Mouse (Mus musculus): ENCODE results near the gene Gpr141.
A peak's percentile ranks its signal among the peaks of the same experiment; 100 is the strongest.

The Gpr141 gene

DNA sequence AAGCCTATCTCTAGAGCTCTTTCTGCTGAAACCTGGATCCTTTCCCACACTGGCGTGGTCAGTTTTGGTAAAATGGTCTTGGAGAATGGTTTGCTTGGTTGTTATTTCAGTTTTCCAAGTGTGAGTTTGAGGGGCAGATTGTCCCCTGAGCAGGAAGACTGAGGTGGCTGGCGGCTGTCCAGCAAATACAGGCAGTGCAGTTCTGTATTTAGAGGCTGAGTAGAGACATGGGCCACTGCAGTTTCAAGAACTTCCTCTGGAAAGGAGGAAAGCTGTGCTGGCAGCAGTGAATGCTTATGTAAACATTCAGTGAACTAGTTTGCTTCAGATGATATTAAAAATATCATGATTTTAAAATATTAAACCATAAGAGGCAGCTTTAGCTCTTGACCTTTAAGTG is 93.2 kb downstream of the Gpr141 start:
- no peak for DNase-seq (ENCODE audit: low spot score in 2 of 2)

GRCm38 (mm10) chr13:19718954-19719353 is 105.1 kb downstream of the Gpr141 start:
- no peak for DNase-seq (ENCODE audit: low spot score in 2 of 2)

DNA sequence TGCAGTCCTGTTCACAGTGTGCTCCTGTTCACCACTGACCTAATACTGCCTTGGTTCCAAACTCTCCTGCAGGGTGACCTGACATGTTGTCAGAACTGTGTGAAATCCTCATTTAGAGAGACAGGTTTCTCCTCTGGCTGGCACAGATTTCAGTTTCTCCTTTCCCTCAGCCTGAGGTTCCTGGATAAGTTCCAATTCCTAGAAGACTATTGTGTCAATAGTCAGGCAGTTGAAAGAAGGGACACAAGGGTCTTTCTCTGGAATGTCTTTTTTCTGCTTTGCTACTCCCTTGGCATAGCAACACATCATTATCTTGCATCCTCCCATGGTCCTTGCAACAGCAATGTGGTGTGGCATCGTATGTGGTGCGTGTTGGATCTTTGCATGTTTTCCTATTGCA is 106.9 kb downstream of the Gpr141 start:
- DNase-seq (ENCODE audit: low spot score in 2 of 2), result no peak

DNA sequence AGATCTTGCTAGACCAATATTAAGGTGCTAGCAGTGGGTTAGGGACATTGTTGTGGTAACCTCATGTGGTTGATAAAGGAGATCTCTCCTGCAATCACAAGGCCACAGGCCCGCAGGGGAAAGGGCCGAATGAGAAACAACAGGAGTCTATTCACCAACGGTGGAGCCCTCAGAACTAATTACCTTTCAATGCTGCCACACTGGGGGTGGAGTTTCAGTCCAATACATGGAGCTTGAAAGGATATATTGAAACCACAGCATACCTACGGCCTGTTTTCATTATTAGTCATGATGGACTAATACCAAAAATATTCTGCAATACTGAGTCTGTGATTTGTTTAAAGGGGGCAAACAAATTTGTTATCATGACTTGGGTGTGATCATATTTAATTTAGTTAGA is 120.3 kb downstream of the Gpr141 start:
- no peak for DNase-seq (ENCODE audit: low spot score in 2 of 2)

DNA sequence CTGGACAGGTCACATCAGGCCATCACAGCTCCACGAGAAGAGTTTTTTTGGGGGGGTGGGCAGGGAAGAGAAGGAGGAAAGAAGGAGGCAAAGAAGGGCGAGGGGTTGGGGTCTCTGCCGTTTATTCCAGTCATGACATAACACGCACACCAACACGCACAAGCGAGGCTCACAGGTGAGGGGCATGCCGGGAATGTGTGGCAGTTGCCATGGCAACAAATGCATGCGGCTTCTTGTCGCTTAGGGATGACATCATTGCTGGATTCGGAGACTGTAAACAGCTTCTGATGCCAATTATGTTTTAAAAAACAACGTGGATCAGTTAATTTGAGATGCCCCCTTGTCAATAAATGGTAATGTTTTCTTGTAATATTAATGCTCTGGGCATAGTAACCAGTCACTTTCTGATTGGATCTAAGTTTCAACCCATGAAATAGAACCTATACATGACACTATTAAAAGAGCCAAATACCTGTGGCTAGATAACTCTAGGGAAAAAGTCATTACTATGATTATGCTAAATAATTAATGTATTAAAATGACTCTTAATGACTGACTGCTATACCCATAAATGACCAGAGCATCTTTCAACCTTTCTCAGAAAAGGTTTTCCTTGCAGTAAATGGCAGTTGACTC is 122.5 kb downstream of the Gpr141 start:
- peak; percentile 71 to 73 for DNase-seq (ENCODE audit: low spot score in 2 of 2)

DNA sequence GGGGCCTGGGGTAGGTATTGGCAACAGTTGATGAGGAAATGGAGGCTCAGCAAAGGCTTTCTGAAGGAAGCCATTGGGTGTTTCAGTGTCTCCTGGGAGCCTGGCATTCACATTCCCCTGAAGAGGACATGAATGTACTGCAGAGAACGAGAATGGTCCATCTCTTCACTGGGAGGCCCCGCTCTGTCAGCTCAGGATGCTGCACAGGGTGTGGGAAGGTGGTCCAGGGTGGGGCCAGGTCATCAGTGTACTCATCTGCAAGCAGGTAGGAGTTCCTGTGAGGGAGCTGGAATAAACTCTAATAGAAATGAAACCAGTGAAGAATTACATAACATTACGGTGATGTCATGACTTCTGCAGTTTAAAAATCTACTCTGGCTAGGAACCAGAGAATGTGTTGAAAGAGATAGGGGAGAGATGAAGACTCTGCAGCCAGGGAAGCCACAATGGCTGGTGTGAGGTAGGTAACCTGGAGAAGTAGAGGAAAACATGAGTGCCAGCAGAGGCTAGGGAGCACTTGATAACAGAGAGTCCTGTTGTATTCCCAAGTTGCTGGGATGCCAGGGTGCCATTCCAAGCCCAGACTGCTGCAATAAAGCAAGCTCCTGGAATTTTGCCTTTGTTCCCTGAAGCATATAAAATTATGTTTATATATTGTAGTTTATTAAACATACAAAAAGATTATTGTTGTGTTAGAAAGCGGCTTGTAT is 123.2 kb downstream of the Gpr141 start:
- peak in 1 of 2 experiments; percentile 6 for DNase-seq (ENCODE audit: low spot score in 2 of 2)

Data from right cerebral cortex, adult 2 months (tissue).